In genomic region chr9:76660848-76661247, GRCm38 (mm10) we compare ENCODE assay signal across 9 mouse cellular contexts.
A peak's percentile ranks its signal among the peaks of the same experiment; 100 is the strongest.
DNase-seq lines count a peak whose midpoint lies in the region; ATAC-seq and TF ChIP-seq lines count a peak whose summit lies in the region.
"Had no signal": no experiment of that assay in that cellular context is flagged by ENCODE, and none has a peak within 500 bp of the region (broad histone marks: within the 10 kb centered on the region; RNA-seq: fewer than 3 reads in every experiment).

No protein-coding gene starts in this region.

- DNase-seq in R1 (ENCODE audit: low read depth, low spot score), result peak; percentile 68
- peak; percentile 86 for DNase-seq in embryo, embryonic 10 days (ENCODE audit: low spot score)
- peak; percentile 67 for DNase-seq in heart, postnatal 4 days
- DNase-seq in layer of hippocampus, adult 2 months (ENCODE audit: low spot score in 2 of 2), result peak; percentile 66 to 81
- peak; percentile 67 to 69 for DNase-seq in lung, adult 18-20 months
- peak; percentile 23 for DNase-seq in retina, postnatal 7 days (ENCODE audit: low read depth, low spot score)

- peak; percentile 48 for TF ChIP-seq CTCF in E14TG2a.4 (conservative IDR thresholded peaks at IDR 0.05; ENCODE audit: low read length)
- peak; percentile 84 for TF ChIP-seq CTCF in layer of hippocampus, adult 2 months (conservative IDR thresholded peaks at IDR 0.05)

- H3K27ac ChIP-seq in layer of hippocampus, adult 2 months, result no peak overlapping the region
- H3K27ac ChIP-seq: limb, embryonic 15.5 days had no signal

- no peaks in the 10 kb centered on the region for H3K4me1 ChIP-seq in E14TG2a.4 (replicated peaks; ENCODE audit: low read depth, low read length)
- H3K4me1 ChIP-seq: limb, embryonic 15.5 days had no signal

- H3K27me3 ChIP-seq in E14TG2a.4 (ENCODE audit: insufficient read depth, low read length), result no peaks in the 10 kb centered on the region
- H3K27me3 ChIP-seq: limb, embryonic 15.5 days had no signal

- no peaks in the 10 kb centered on the region for H3K36me3 ChIP-seq in E14TG2a.4 (ENCODE audit: insufficient read depth, low read length)
- H3K36me3 ChIP-seq: limb, embryonic 15.5 days had no signal

- no peak for ATAC-seq in monocyte, adult 5-6 weeks (replicated peaks; ENCODE audit: insufficient number of reproducible peaks, low FRiP score, low TSS enrichment, poor library complexity, severe bottlenecking)

- no peak overlapping the region for H3K4me3 ChIP-seq in E14TG2a.4 (replicated peaks; ENCODE audit: low read length)
- H3K4me3 ChIP-seq in layer of hippocampus, adult 2 months, result no peak overlapping the region
- H3K4me3 ChIP-seq: limb, embryonic 15.5 days had no signal

- H3K9me3 ChIP-seq in E14TG2a.4 (ENCODE audit: low read length), result no peaks in the 10 kb centered on the region
- H3K9me3 ChIP-seq: limb, embryonic 15.5 days had no signal

Comparison
In these comparisons a context has a peak if more than half of its experiments do, and no peak if none do; other contexts are left out.
1. DNase-seq: peak in every context shown above with its lines; median percentile 86 in embryo, embryonic 10 days; 74 in layer of hippocampus, adult 2 months; 68 in R1; 68 in lung, adult 18-20 months; 67 in heart, postnatal 4 days; 23 in retina, postnatal 7 days.